Mouse (Mus musculus): Measurements from ENCODE around the gene Man1a.

DNA sequence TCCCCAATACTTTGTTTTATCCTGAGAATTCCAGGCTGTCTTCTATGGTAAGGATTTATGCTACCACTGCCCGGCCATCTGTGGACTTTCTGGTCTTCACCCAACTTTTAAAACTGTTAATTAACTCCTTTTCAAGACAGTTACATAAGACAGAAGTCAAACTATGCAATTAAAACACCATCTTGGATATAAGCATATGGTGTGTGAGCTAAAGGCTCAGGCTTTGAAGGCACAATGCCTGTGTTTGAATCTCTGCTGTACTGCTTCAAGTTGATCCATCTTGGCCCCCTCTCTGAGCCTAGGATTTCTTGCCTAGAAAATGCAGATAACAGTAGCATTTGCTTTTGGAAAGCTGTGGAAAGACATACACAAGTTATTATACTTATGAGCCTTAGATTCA is 97.8 kb downstream of the Man1a start:
- TF ChIP-seq EP300 (IDR thresholded peaks at IDR 0.05; ENCODE audit: low read depth) (no peak), CTCF (IDR thresholded peaks at IDR 0.05; ENCODE audit: low read depth) (no peak)
